Mouse (Mus musculus) lung, postnatal 0 days (tissue): ENCODE data around the gene Hdgfl2.

Experiments used
- CTCF ChIP-seq: IDR thresholded peaks from 2 replicates; pipeline ENCODE4 v1.5.1; 2016; ENCODE audit warnings: antibody characterized with exemption, mild to moderate bottlenecking
- EP300 ChIP-seq: IDR thresholded peaks from 2 replicates; pipeline ENCODE4 v1.6.1; 2016; ENCODE audit warnings: antibody characterized with exemption, mild to moderate bottlenecking, control low read depth

GRCm38 (mm10) chr17:56112743-56113142 is 33.3 kb downstream of the Hdgfl2 start:
- no peak for TF ChIP-seq CTCF
- no peak for TF ChIP-seq EP300
